Mouse (Mus musculus) heart, embryonic 15.5 days (tissue): Measurements from ENCODE around the gene Olfr786. TPM values are rescaled to one million over a fixed set of nuclear protein-coding genes. Genes with fewer than 3 reads are reported as not detected.

Experiments used
- ATAC-seq: fragments of 200-750 bp; cut with Nextera tagmentation; replicated peaks from 2 replicates; pipeline ENCODE4 v1.8.0; 2017; ENCODE audit warnings: low read depth, moderate TSS enrichment; ENCODE audit not compliant: insufficient number of reproducible peaks, insufficient read depth, low FRiP score
- H3K27ac ChIP-seq: fragments of 300-500 bp; sonication (generic); 2 replicates; pipeline ENCODE4 v1.5.1; 2015; ENCODE audit warnings: mild to moderate bottlenecking, inconsistent platforms
- H3K27me3 ChIP-seq: fragments of 300-500 bp; sonication (generic); 2 replicates; pipeline ENCODE4 v1.6.1; 2015; ENCODE audit warnings: inconsistent platforms
- H3K36me3 ChIP-seq: fragments of 300-500 bp; sonication (generic); 2 replicates; pipeline ENCODE4 v1.6.1; 2015; ENCODE audit warnings: mild to moderate bottlenecking, inconsistent platforms
- H3K4me1 ChIP-seq: fragments of 300-500 bp; sonication (generic); replicated peaks from 2 replicates; pipeline ENCODE4 v1.6.1; 2015; ENCODE audit warnings: inconsistent platforms
- H3K4me2 ChIP-seq: fragments of 300-500 bp; sonication (generic); 2 replicates; pipeline ENCODE4 v1.6.1; 2015; ENCODE audit warnings: inconsistent platforms, mild to moderate bottlenecking, moderate library complexity
- H3K4me3 ChIP-seq: fragments of 300-500 bp; sonication (generic); 2 replicates; pipeline ENCODE4 v1.5.1; 2015; ENCODE audit warnings: mild to moderate bottlenecking, inconsistent platforms
- H3K9ac ChIP-seq: fragments of 300-500 bp; sonication (generic); 2 replicates; pipeline ENCODE4 v1.6.1; 2015; ENCODE audit warnings: mild to moderate bottlenecking, inconsistent platforms
- H3K9me3 ChIP-seq: fragments of 300-500 bp; sonication (generic); replicated peaks from 2 replicates; pipeline ENCODE4 v1.6.1; 2016; ENCODE audit warnings: inconsistent platforms
- WGBS: fragments of 180-500 bp; shearing (Covaris S2); methylation state at CpG from one replicate; pipeline ENCODE4 v1.1.7; 2015; ENCODE audit warnings: mixed read lengths; 5-methylcytosine and 5-hydroxymethylcytosine counted together
- polyA plus RNA-seq: library from polyadenylated mRNA; unstranded; fragments of >200 nt; fragmentation: Nextera tagmentation; extraction: Ambion mirVana; gene quantifications from 2 replicates; pipeline ENCODE4 v1.2.1, GENCODE M21; 2015

Gene Olfr786
- not detected in 2 replicates for polyA plus RNA-seq

DNA sequence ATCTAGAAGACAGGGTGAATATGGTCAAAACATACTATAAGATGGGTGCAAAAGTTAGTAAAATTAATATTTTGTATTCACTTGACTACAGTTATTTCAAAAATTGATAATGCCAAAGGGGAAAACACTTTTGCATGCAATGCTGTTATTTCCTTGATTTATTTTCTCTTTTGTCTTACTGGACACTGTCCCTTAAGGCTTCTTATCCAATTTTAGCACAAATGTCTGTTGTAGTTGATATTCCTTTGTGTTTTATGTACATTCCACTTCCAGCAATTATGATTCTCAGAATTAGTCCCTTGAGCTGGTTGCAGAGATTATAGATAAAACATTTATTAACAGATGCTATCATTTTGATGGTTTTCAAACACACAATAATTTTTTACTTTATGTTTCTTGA, at the start of gene Olfr786:
TSS of gene Olfr786 (plus strand) at position 301 of the 400 bp plus-strand sequence.
- no peak within 1 kb of the TSS for H3K4me2 ChIP-seq
- no peak for ATAC-seq
- no peak within 1 kb of the TSS for H3K4me3 ChIP-seq
- H3K9ac ChIP-seq, result no peak within 1 kb of the TSS
- H3K27ac ChIP-seq, result no peak within 1 kb of the TSS
- no peaks in the 10 kb centered on the region for H3K4me1 ChIP-seq
- no peaks in the 10 kb centered on the region for H3K36me3 ChIP-seq
- no peaks in the 10 kb centered on the region for H3K9me3 ChIP-seq
- no peaks in the 10 kb centered on the region for H3K27me3 ChIP-seq

DNA sequence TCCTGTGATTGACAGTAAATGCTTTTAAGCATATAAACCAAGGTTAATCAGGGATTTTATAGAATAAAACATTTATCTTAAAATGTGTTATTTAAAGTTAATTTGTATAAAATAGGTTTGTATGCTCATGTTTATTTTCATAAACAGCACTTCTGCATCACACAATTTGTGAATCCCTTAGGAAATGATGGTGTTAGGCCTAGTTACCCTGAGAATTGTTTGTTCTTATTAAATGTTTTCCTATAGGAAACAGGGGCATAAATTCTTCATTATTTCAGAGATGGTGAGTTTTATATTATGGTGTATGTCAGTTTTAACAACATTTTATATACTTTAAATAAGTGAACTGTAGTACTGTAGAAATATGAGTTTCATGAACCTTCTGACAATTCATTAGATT, 43.3 kb upstream of the Olfr786 start, which contains the start of gene Olfr784:
TSS of gene Olfr784 (plus strand) at position 301 of the 400 bp plus-strand sequence.
- H3K36me3 ChIP-seq, result no peaks in the 10 kb centered on the region
- H3K4me1 ChIP-seq, result no peaks in the 10 kb centered on the region
- no peak within 1 kb of the TSS for H3K4me2 ChIP-seq
- no peak within 1 kb of the TSS for H3K4me3 ChIP-seq
- H3K27me3 ChIP-seq, result no peaks in the 10 kb centered on the region
- no peak within 1 kb of the TSS for H3K27ac ChIP-seq
- no peak for ATAC-seq
- no peak within 1 kb of the TSS for H3K9ac ChIP-seq
- H3K9me3 ChIP-seq, result no peaks in the 10 kb centered on the region

DNA sequence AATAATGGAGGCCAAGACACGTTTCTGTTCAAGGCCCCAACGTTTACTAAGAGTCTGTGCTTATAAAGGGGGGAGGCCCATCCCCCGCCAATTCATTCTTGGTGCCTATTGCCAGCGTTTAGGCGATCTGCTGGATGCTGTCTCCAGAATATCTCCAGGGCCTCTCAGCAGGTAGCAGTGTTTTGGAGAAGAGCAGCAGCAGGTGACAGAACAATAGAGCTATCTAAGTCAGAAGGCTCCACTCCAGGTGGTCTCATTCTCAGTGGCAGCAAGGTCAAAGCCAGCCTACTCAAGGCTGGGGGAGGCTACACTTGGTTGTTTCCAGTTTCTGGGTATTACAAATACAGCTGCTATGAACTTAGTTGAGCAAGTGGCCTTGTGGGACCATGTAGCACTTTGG, 26.2 kb upstream of the Olfr786 start:
- H3K4me1 ChIP-seq, result no peaks in the 10 kb centered on the region
- no peak overlapping the region for H3K9ac ChIP-seq
- no peak overlapping the region for H3K4me2 ChIP-seq
- no peaks in the 10 kb centered on the region for H3K36me3 ChIP-seq
- no peak overlapping the region for H3K27ac ChIP-seq
- WGBS, result 43% methylated on average over 5 of the region's 5 CpGs
- H3K9me3 ChIP-seq, result no peaks in the 10 kb centered on the region
- no peaks in the 10 kb centered on the region for H3K27me3 ChIP-seq
- ATAC-seq, result no peak
- no peak overlapping the region for H3K4me3 ChIP-seq

DNA sequence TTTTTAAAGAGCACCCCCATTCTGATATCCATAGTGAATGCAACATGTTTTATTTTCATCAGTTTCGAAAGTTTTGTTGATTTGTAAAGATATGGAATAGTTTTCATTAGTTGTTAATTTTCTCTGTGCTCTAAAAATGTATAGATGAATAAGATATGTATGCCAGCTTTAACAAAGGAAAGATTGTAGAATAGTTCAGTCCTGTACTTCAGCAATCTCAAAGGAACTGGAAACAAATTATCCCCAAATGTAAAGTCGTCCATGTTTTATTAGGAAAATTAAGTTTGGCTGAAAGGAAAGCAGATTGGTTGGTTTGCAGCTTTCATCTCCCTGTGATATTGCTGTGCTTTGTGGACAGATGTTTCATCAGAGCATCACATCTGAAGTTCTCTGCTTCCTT, 22.0 kb upstream of the Olfr786 start, which contains the start of gene Olfr785:
TSS of gene Olfr785 (plus strand) at position 301 of the 400 bp plus-strand sequence.
- H3K9ac ChIP-seq, result no peak within 1 kb of the TSS
- H3K4me3 ChIP-seq, result no peak within 1 kb of the TSS
- H3K27ac ChIP-seq, result no peak within 1 kb of the TSS
- no peak for ATAC-seq
- H3K9me3 ChIP-seq, result no peaks in the 10 kb centered on the region
- 62% methylated on average over 2 of the region's 2 CpGs for WGBS
- no peaks in the 10 kb centered on the region for H3K27me3 ChIP-seq
- no peaks in the 10 kb centered on the region for H3K36me3 ChIP-seq
- H3K4me1 ChIP-seq, result no peaks in the 10 kb centered on the region
- no peak within 1 kb of the TSS for H3K4me2 ChIP-seq

DNA sequence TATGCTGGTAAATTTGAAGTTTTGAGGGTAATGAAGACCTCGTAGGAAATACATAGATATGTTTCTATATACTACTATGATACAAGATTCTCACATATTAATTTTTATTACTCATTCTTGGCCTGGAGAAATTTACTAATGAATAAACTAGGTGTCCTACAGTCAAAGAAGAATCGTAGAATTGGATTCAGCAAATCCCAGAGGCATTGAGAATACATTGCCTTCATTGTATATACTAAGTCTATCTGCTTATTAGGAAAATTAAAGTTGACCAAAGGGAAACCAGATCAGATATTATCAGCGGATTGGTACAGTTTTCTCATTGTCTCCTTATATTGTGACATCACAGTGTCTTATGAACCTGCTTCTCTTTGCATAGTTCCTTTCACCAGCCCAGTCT, 34.5 kb downstream of the Olfr786 start, which contains the start of gene Olfr787:
TSS of gene Olfr787 (plus strand) at position 301 of the 400 bp plus-strand sequence.
- no peak within 1 kb of the TSS for H3K9ac ChIP-seq

DNA sequence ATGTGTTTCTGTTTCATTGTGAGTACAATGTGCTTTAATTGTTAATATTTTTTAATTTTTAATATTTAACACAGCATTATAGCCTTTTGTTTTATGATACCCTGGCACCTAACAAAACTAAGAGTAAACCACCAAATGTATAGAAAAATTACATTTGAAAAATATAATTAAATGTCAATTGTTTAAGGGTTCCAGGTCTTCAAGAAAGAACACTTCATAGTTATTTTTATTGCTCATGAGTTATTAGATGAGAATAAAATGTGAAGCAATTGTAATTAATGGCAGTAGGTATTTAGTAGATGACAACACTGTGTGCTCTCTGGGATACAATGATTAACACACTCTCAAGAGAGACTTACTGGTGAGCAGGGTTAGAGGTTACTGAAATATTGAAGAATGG, 43.6 kb downstream of the Olfr786 start, which contains the start of gene Olfr788:
TSS of gene Olfr788 (plus strand) at position 301 of the 400 bp plus-strand sequence.
- no peak within 1 kb of the TSS for H3K4me3 ChIP-seq
- no peak within 1 kb of the TSS for H3K27ac ChIP-seq
- no peaks in the 10 kb centered on the region for H3K36me3 ChIP-seq
- H3K27me3 ChIP-seq, result no peaks in the 10 kb centered on the region
- H3K4me2 ChIP-seq, result no peak within 1 kb of the TSS
- H3K4me1 ChIP-seq, result no peaks in the 10 kb centered on the region
- H3K9ac ChIP-seq, result no peak within 1 kb of the TSS
- no peak for ATAC-seq
- H3K9me3 ChIP-seq, result no peaks in the 10 kb centered on the region

More for the DNA sequence above, 34.5 kb downstream of the Olfr786 start, which contains the start of gene Olfr787:
- no peaks in the 10 kb centered on the region for H3K9me3 ChIP-seq
- no peak within 1 kb of the TSS for H3K4me3 ChIP-seq
- H3K27ac ChIP-seq, result no peak within 1 kb of the TSS
- no peaks in the 10 kb centered on the region for H3K4me1 ChIP-seq
- H3K4me2 ChIP-seq, result no peak within 1 kb of the TSS
- WGBS, result 68% methylated on average over 3 of the region's 3 CpGs
- ATAC-seq, result no peak
- H3K36me3 ChIP-seq, result no peaks in the 10 kb centered on the region
- no peaks in the 10 kb centered on the region for H3K27me3 ChIP-seq

DNA sequence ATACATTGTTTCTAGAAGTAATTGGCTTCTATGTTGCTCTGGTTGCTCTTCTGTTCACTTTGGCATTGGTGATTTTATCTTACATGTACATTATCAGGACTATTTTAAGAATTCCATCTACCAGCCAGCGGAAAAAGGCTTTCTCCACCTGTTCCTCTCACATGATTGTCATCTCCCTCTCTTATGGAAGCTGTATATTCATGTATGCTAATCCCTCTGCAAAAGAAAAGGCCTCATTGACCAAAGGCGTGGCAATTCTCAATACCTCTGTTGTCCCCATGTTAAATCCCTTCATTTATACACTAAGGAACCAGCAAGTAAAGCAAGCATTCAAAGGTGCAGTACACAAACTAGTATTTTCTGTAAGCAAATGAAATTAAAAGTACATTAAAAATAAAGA, 46.1 kb downstream of the Olfr786 start:
- no peak for ATAC-seq
- WGBS, result 62% methylated on average over 2 of the region's 2 CpGs
- Histone ChIP-seq H3K27me3 (no peaks in the 10 kb centered on the region), H3K4me2 (no peak overlapping the region), H3K4me3 (no peak overlapping the region), H3K4me1 (no peaks in the 10 kb centered on the region), H3K36me3 (no peaks in the 10 kb centered on the region), H3K9me3 (no peaks in the 10 kb centered on the region), H3K27ac (no peak overlapping the region), H3K9ac (no peak overlapping the region)

DNA sequence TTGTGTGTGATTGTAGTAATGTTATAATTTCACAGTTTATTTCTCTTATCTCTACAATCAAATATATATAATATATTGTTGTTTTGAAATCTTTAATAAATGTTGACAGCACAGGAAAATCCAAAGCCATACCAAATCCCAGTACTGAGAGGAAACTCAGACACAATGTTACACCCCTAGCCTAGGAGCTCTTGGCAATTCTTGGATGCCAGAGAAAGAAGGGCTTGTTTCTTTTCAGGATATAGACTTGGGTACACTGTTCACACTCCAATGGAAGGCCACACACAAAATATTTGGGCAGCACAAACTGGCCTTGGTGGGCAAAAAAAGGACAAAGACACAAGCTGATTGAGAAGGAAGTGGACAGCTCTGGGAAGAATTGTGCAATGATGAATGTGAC, 46.6 kb downstream of the Olfr786 start:
- H3K4me3 ChIP-seq, result no peak overlapping the region
- no peak for ATAC-seq
- no peak overlapping the region for H3K4me2 ChIP-seq
- no peak overlapping the region for H3K9ac ChIP-seq
- H3K27ac ChIP-seq, result no peak overlapping the region
- H3K36me3 ChIP-seq, result no peaks in the 10 kb centered on the region
- no peaks in the 10 kb centered on the region for H3K27me3 ChIP-seq
- no peaks in the 10 kb centered on the region for H3K9me3 ChIP-seq
- no peaks in the 10 kb centered on the region for H3K4me1 ChIP-seq

DNA sequence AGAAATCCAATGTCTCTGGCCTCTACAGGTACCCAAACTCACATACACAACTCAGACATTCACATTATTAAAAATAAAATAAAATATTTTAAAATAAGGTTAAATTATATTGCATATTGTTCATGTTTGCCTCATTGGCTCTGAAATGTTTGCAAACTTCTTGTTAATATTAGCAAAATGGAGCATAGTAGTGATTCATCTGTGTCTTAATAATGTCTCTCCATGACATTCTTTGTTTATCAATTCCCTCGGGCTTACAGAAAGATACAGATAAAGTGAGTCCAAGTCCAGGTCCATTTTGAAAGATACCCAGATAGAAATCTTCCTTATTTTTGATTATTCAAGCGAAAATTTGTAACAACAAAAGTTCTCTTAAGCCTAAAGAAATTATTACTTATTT, 57.3 kb downstream of the Olfr786 start, which contains the start of gene Olfr789:
TSS of gene Olfr789 (plus strand) at position 301 of the 400 bp plus-strand sequence.
- Histone ChIP-seq H3K4me3 (no peak within 1 kb of the TSS), H3K27me3 (no peaks in the 10 kb centered on the region), H3K4me2 (no peak within 1 kb of the TSS), H3K4me1 (no peaks in the 10 kb centered on the region), H3K9me3 (no peaks in the 10 kb centered on the region), H3K27ac (no peak within 1 kb of the TSS), H3K36me3 (no peaks in the 10 kb centered on the region), H3K9ac (no peak within 1 kb of the TSS)
- no peak for ATAC-seq
- 51% methylated on average over 2 of the region's 2 CpGs for WGBS

Other genes starting within 250 kb of the Olfr786 start
- gene Olfr772, start 249.4 kb upstream of the Olfr786 start, polyA plus RNA-seq, result not detected in 2 replicates
- not detected in 2 replicates for gene Olfr773, start 239.9 kb upstream of the Olfr786 start, polyA plus RNA-seq
- gene Olfr774, start 191.1 kb upstream of the Olfr786 start, polyA plus RNA-seq, result not detected in 2 replicates
- gene Olfr775, start 178.9 kb upstream of the Olfr786 start, polyA plus RNA-seq, result not detected in 2 replicates
- not detected in 2 replicates for gene Olfr776, start 168.2 kb upstream of the Olfr786 start, polyA plus RNA-seq
- not detected in 2 replicates for gene Olfr777, start 155.8 kb upstream of the Olfr786 start, polyA plus RNA-seq
- gene Olfr780, start 109.2 kb upstream of the Olfr786 start, polyA plus RNA-seq, result not detected in 2 replicates
- gene Olfr781, start 98.5 kb upstream of the Olfr786 start, polyA plus RNA-seq, result not detected in 2 replicates
- gene Olfr782, start 78.5 kb upstream of the Olfr786 start, polyA plus RNA-seq, result not detected in 2 replicates
- 0.04 and 0.09 TPM in 2 replicates for gene Olfr784, start 43.2 kb upstream of the Olfr786 start, polyA plus RNA-seq
- gene Olfr785, start 21.9 kb upstream of the Olfr786 start, polyA plus RNA-seq, result not detected in 2 replicates
- gene Olfr787, start 34.6 kb downstream of the Olfr786 start, polyA plus RNA-seq, result not detected in 2 replicates
- not detected in 2 replicates for gene Olfr788, start 43.7 kb downstream of the Olfr786 start, polyA plus RNA-seq
- not detected in 2 replicates for gene Olfr789, start 57.4 kb downstream of the Olfr786 start, polyA plus RNA-seq
- not detected in 2 replicates for gene Olfr790, start 71.2 kb downstream of the Olfr786 start, polyA plus RNA-seq
- gene Olfr791, start 94.5 kb downstream of the Olfr786 start, polyA plus RNA-seq, result not detected in 2 replicates
- gene Olfr792, start 111.9 kb downstream of the Olfr786 start, polyA plus RNA-seq, result not detected in 2 replicates
- not detected in 2 replicates for gene Olfr794, start 140.3 kb downstream of the Olfr786 start, polyA plus RNA-seq
- not detected in 2 replicates for gene Olfr796, start 185.3 kb downstream of the Olfr786 start, polyA plus RNA-seq
- gene Olfr798, start 200.6 kb downstream of the Olfr786 start, polyA plus RNA-seq, result not detected in 2 replicates
- not detected in 2 replicates for gene Olfr799, start 210.2 kb downstream of the Olfr786 start, polyA plus RNA-seq
- gene Olfr800, start 230.4 kb downstream of the Olfr786 start, polyA plus RNA-seq, result not detected in 2 replicates
- gene Olfr801, start 246.6 kb downstream of the Olfr786 start, polyA plus RNA-seq, result not detected in 2 replicates